Mouse (Mus musculus): ENCODE measurements at regions not wholly inside any gene's neighbourhood (a gene's known extent, or its start where the extent isn't known, plus 50 kb on each side); places are given as distances from the start of the nearest gene placed in this dataset.

GRCm38 (mm10) chr10:39244061-39244460, 80.5 kb upstream of the Ccn6 start:
- Histone ChIP-seq H3K27me3 (ENCODE audit: control insufficient read depth, insufficient read depth, low read length) (no peaks in the 10 kb centered on the region), H3K4me1 (ENCODE audit: control insufficient read depth, insufficient read depth, low read length) (peaks cover 6% of the 10 kb centered on the region; the same call in 1 of the 2 replicates), H3K4me3 (replicated peaks; ENCODE audit: low read depth, low read length) (no peak overlapping the region), H3K4me2 (ENCODE audit: low read length) (no peak overlapping the region), H3K27ac (replicated peaks; ENCODE audit: low read depth, low read length) (no peak overlapping the region), H3K9ac (replicated peaks; ENCODE audit: low read length) (no peak overlapping the region), H3K9me3 (ENCODE audit: control insufficient read depth, low read length) (no peaks in the 10 kb centered on the region), H3K36me3 (ENCODE audit: control insufficient read depth, insufficient read depth, low read length) (no peaks in the 10 kb centered on the region)
- ATAC-seq (ENCODE audit: low FRiP score, low TSS enrichment) (no peak), DNase-seq (no peak)
- WGBS: 90% methylated on average over 6 of the region's 6 CpGs

GRCm38 (mm10) chr10:39242398-39242797, 78.8 kb upstream of the Ccn6 start:
- WGBS: 90% methylated on average over 5 of the region's 5 CpGs
- no peak for DNase-seq
- Histone ChIP-seq H3K4me1 (ENCODE audit: control insufficient read depth, insufficient read depth, low read length) (peaks cover 6% of the 10 kb centered on the region; the same call in 1 of the 2 replicates), H3K27me3 (ENCODE audit: control insufficient read depth, insufficient read depth, low read length) (no peaks in the 10 kb centered on the region), H3K36me3 (ENCODE audit: control insufficient read depth, insufficient read depth, low read length) (no peaks in the 10 kb centered on the region), H3K9me3 (ENCODE audit: control insufficient read depth, low read length) (no peaks in the 10 kb centered on the region), H3K4me2 (ENCODE audit: low read length) (no peak overlapping the region), H3K9ac (replicated peaks; ENCODE audit: low read length) (no peak overlapping the region), H3K27ac (replicated peaks; ENCODE audit: low read depth, low read length) (no peak overlapping the region), H3K4me3 (replicated peaks; ENCODE audit: low read depth, low read length) (no peak overlapping the region)
- ATAC-seq (ENCODE audit: low FRiP score, low TSS enrichment): no peak

- Histone ChIP-seq H3K4me1 (ENCODE audit: control insufficient read depth, insufficient read depth, low read length) (peaks cover 6% of the 10 kb centered on the region; the same call in 1 of the 2 replicates), H3K4me2 (ENCODE audit: low read length) (no peak overlapping the region), H3K36me3 (ENCODE audit: control insufficient read depth, insufficient read depth, low read length) (no peaks in the 10 kb centered on the region), H3K4me3 (replicated peaks; ENCODE audit: low read depth, low read length) (no peak overlapping the region), H3K27me3 (ENCODE audit: control insufficient read depth, insufficient read depth, low read length) (no peaks in the 10 kb centered on the region), H3K27ac (replicated peaks; ENCODE audit: low read depth, low read length) (no peak overlapping the region), H3K9ac (replicated peaks; ENCODE audit: low read length) (no peak overlapping the region), H3K9me3 (ENCODE audit: control insufficient read depth, low read length) (no peaks in the 10 kb centered on the region)
- DNase-seq: no peak
- 92% methylated on average over 6 of the region's 6 CpGs for WGBS
- no peak for ATAC-seq (ENCODE audit: low FRiP score, low TSS enrichment)
Measured at GRCm38 (mm10) chr10:39241922-39242321, 78.3 kb upstream of the Ccn6 start.

- H3K4me2 ChIP-seq (ENCODE audit: low read length): no peak overlapping the region
- H3K27ac ChIP-seq (replicated peaks; ENCODE audit: low read depth, low read length): no peak overlapping the region
- H3K4me3 ChIP-seq (replicated peaks; ENCODE audit: low read depth, low read length): no peak overlapping the region
- H3K27me3 ChIP-seq (ENCODE audit: control insufficient read depth, insufficient read depth, low read length): no peaks in the 10 kb centered on the region
- H3K9ac ChIP-seq (replicated peaks; ENCODE audit: low read length): no peak overlapping the region
- peaks cover 6% of the 10 kb centered on the region; the same call in 1 of the 2 replicates for H3K4me1 ChIP-seq (ENCODE audit: control insufficient read depth, insufficient read depth, low read length)
- ATAC-seq (ENCODE audit: low FRiP score, low TSS enrichment): no peak
- 78% methylated on average over 3 of the region's 3 CpGs for WGBS
- no peaks in the 10 kb centered on the region for H3K36me3 ChIP-seq (ENCODE audit: control insufficient read depth, insufficient read depth, low read length)
- DNase-seq: no peak
- H3K9me3 ChIP-seq (ENCODE audit: control insufficient read depth, low read length): no peaks in the 10 kb centered on the region
Measured at GRCm38 (mm10) chr10:39241486-39241885, 77.9 kb upstream of the Ccn6 start.

GRCm38 (mm10) chr10:39240966-39241365, 77.4 kb upstream of the Ccn6 start:
- 90% methylated on average over 7 of the region's 7 CpGs for WGBS
- Histone ChIP-seq H3K9ac (replicated peaks; ENCODE audit: low read length) (no peak overlapping the region), H3K36me3 (ENCODE audit: control insufficient read depth, insufficient read depth, low read length) (no peaks in the 10 kb centered on the region), H3K4me1 (ENCODE audit: control insufficient read depth, insufficient read depth, low read length) (peaks cover 6% of the 10 kb centered on the region; the same call in 1 of the 2 replicates), H3K4me3 (replicated peaks; ENCODE audit: low read depth, low read length) (no peak overlapping the region), H3K4me2 (ENCODE audit: low read length) (no peak overlapping the region), H3K27ac (replicated peaks; ENCODE audit: low read depth, low read length) (no peak overlapping the region), H3K9me3 (ENCODE audit: control insufficient read depth, low read length) (no peaks in the 10 kb centered on the region), H3K27me3 (ENCODE audit: control insufficient read depth, insufficient read depth, low read length) (no peaks in the 10 kb centered on the region)
- ATAC-seq (ENCODE audit: low FRiP score, low TSS enrichment) (no peak), DNase-seq (no peak)

- ATAC-seq (ENCODE audit: low FRiP score, low TSS enrichment): peak; percentile 47; the same call in 1 of the 2 replicates
- no peaks in the 10 kb centered on the region for H3K27me3 ChIP-seq (ENCODE audit: control insufficient read depth, insufficient read depth, low read length)
Measured at GRCm38 (mm10) chr10:39240178-39240791, 76.7 kb upstream of the Ccn6 start.

GRCm38 (mm10) chr10:39239498-39240177, 76.0 kb upstream of the Ccn6 start:
- WGBS: 18% methylated on average over 17 of the region's 17 CpGs
- Histone ChIP-seq H3K9ac (replicated peaks; ENCODE audit: low read length) (no peak overlapping the region; the same call in 1 of the 2 replicates), H3K4me2 (ENCODE audit: low read length) (peak overlapping the region; percentile 23), H3K27me3 (ENCODE audit: control insufficient read depth, insufficient read depth, low read length) (no peaks in the 10 kb centered on the region), H3K36me3 (ENCODE audit: control insufficient read depth, insufficient read depth, low read length) (no peaks in the 10 kb centered on the region), H3K4me1 (ENCODE audit: control insufficient read depth, insufficient read depth, low read length) (peaks cover 6% of the 10 kb centered on the region; the same call in 1 of the 2 replicates), H3K9me3 (ENCODE audit: control insufficient read depth, low read length) (no peaks in the 10 kb centered on the region), H3K4me3 (replicated peaks; ENCODE audit: low read depth, low read length) (no peak overlapping the region), H3K27ac (replicated peaks; ENCODE audit: low read depth, low read length) (peak overlapping the region; percentile 49)
- peak; percentile 90 for ATAC-seq (ENCODE audit: low FRiP score, low TSS enrichment)
- peak; percentile 97 for DNase-seq

More at GRCm38 (mm10) chr10:39240178-39240791, 76.7 kb upstream of the Ccn6 start:
- H3K9me3 ChIP-seq (ENCODE audit: control insufficient read depth, low read length): no peaks in the 10 kb centered on the region
- DNase-seq: no peak
- peaks cover 6% of the 10 kb centered on the region; the same call in 1 of the 2 replicates for H3K4me1 ChIP-seq (ENCODE audit: control insufficient read depth, insufficient read depth, low read length)
- WGBS: 46% methylated on average over 11 of the region's 11 CpGs
- H3K4me2 ChIP-seq (ENCODE audit: low read length): peak overlapping the region; percentile 23
- H3K27ac ChIP-seq (replicated peaks; ENCODE audit: low read depth, low read length): peak overlapping the region; percentile 49
- no peak overlapping the region for H3K4me3 ChIP-seq (replicated peaks; ENCODE audit: low read depth, low read length)
- no peaks in the 10 kb centered on the region for H3K36me3 ChIP-seq (ENCODE audit: control insufficient read depth, insufficient read depth, low read length)
- no peak overlapping the region for H3K9ac ChIP-seq (replicated peaks; ENCODE audit: low read length)

GRCm38 (mm10) chr10:39238596-39238995, 75.0 kb upstream of the Ccn6 start:
- no peak overlapping the region for H3K9ac ChIP-seq (replicated peaks; ENCODE audit: low read length)
- no peak overlapping the region for H3K4me2 ChIP-seq (ENCODE audit: low read length)
- peaks cover 6% of the 10 kb centered on the region; the same call in 1 of the 2 replicates for H3K4me1 ChIP-seq (ENCODE audit: control insufficient read depth, insufficient read depth, low read length)
- no peaks in the 10 kb centered on the region for H3K36me3 ChIP-seq (ENCODE audit: control insufficient read depth, insufficient read depth, low read length)
- WGBS: 70% methylated on average over 10 of the region's 10 CpGs
- no peaks in the 10 kb centered on the region for H3K9me3 ChIP-seq (ENCODE audit: control insufficient read depth, low read length)
- no peak overlapping the region for H3K27ac ChIP-seq (replicated peaks; ENCODE audit: low read depth, low read length)
- no peak overlapping the region for H3K4me3 ChIP-seq (replicated peaks; ENCODE audit: low read depth, low read length)
- DNase-seq (peak; percentile 43), ATAC-seq (ENCODE audit: low FRiP score, low TSS enrichment) (no peak)
- H3K27me3 ChIP-seq (ENCODE audit: control insufficient read depth, insufficient read depth, low read length): no peaks in the 10 kb centered on the region

- no peak for ATAC-seq (ENCODE audit: low FRiP score, low TSS enrichment)
- H3K9ac ChIP-seq (replicated peaks; ENCODE audit: low read length): no peak overlapping the region
- no peak overlapping the region for H3K4me2 ChIP-seq (ENCODE audit: low read length)
- no peaks in the 10 kb centered on the region for H3K36me3 ChIP-seq (ENCODE audit: control insufficient read depth, insufficient read depth, low read length)
- peaks cover 6% of the 10 kb centered on the region; the same call in 1 of the 2 replicates for H3K4me1 ChIP-seq (ENCODE audit: control insufficient read depth, insufficient read depth, low read length)
- no peak for DNase-seq
- no peaks in the 10 kb centered on the region for H3K9me3 ChIP-seq (ENCODE audit: control insufficient read depth, low read length)
- H3K4me3 ChIP-seq (replicated peaks; ENCODE audit: low read depth, low read length): no peak overlapping the region
- WGBS: 91% methylated on average over 4 of the region's 4 CpGs
- no peaks in the 10 kb centered on the region for H3K27me3 ChIP-seq (ENCODE audit: control insufficient read depth, insufficient read depth, low read length)
- H3K27ac ChIP-seq (replicated peaks; ENCODE audit: low read depth, low read length): no peak overlapping the region
Measured at GRCm38 (mm10) chr10:39237549-39237948, 74.0 kb upstream of the Ccn6 start.

All from midbrain, embryonic 14.5 days (tissue).